8 mouse cellular contexts compared by ENCODE assay signal in the genomic region with DNA sequence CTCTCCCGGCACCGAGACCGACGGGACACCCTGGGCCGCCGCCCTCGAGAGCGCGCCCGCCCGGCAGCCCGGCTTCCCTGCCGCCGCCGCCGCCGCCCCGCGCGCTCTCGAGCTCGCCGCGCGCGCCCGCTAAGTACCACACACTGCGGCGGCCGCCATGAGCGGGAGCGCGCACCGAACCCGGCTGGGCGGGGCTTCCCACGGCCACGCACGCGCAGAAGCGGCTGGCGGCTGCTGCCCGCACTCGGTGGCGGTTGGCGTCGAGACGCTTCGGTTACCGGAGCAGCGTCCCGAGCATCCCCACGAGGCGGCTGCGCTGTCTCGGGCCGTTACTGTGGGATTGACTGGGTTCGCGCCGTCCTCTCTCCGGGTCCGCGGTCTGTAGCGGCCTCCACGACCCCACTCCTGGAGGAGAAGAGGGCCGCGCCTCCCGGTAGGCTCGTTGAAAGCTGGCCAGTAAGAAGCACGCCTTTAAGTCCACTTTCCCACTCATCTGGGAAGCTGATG. TPM values are rescaled to one million over a fixed set of nuclear protein-coding genes. Genes with fewer than 3 reads are reported as not detected.
DNase-seq lines count a peak whose midpoint lies in the region; ATAC-seq and TF ChIP-seq lines count a peak whose summit lies in the region.

No protein-coding gene starts in this region.

- TF ChIP-seq POLR2A in lung, adult 2 months (IDR thresholded peaks at IDR 0.05; ENCODE audit: borderline replicate concordance, extremely low read depth, low read depth, low read length), result no peak; the same call in 1 of the 2 replicates

- intact Hi-C loops in heart, postnatal 36 days (cut with DNase I), result loop anchor here (2.0 to 10.0 kb wide), 3 partner anchors 41 to 1191 kb away; a partner anchor contains a TSS

- H3K4me3 ChIP-seq in ES-E14 (ENCODE audit: insufficient read depth in 1 of 2, low read depth in 1 of 2, low read length in 2 of 2, poor library complexity in 1 of 2, severe bottlenecking in 1 of 2), result peak overlapping the region; percentile 98 to 100
- H3K4me3 ChIP-seq in forebrain, embryonic 16.5 days (replicated peaks; ENCODE audit: low read length), result peak overlapping the region; percentile 91
- peak overlapping the region; percentile 92 for H3K4me3 ChIP-seq in layer of hippocampus, adult 2 months
- peak overlapping the region; percentile 97 for H3K4me3 ChIP-seq in lung, adult 2 months (replicated peaks; ENCODE audit: extremely low read depth, low read depth, low read length)
- H3K4me3 ChIP-seq in neural tube, embryonic 15.5 days (replicated peaks), result peak overlapping the region; percentile 59

- peak; percentile 24; the same call in 1 of the 2 replicates for TF ChIP-seq CTCF in layer of hippocampus, adult 2 months (conservative IDR thresholded peaks at IDR 0.05)
- no peak for TF ChIP-seq CTCF in lung, adult 2 months (IDR thresholded peaks at IDR 0.05; ENCODE audit: insufficient read depth, low read length)

- no peaks in the 10 kb centered on the region for H3K36me3 ChIP-seq in ES-E14 (ENCODE audit: control insufficient read depth, insufficient read depth, low read length, poor library complexity, severe bottlenecking)
- no peaks in the 10 kb centered on the region for H3K36me3 ChIP-seq in forebrain, embryonic 16.5 days (ENCODE audit: control insufficient read depth, insufficient read depth)
- no peaks in the 10 kb centered on the region for H3K36me3 ChIP-seq in neural tube, embryonic 15.5 days

- H3K9ac ChIP-seq in ES-E14 (ENCODE audit: insufficient read depth, low read depth, low read length, poor library complexity, severe bottlenecking), result peak overlapping the region; percentile 99
- H3K9ac ChIP-seq in forebrain, embryonic 16.5 days (replicated peaks; ENCODE audit: low read depth, low read length), result peak overlapping the region; percentile 99
- peak overlapping the region; percentile 97 for H3K9ac ChIP-seq in neural tube, embryonic 15.5 days (replicated peaks)

- peaks cover 0 to 3% of the 10 kb centered on the region in 2 experiments; a peak in 2 of 4 replicates for H3K4me1 ChIP-seq in ES-E14 (ENCODE audit: control insufficient read depth in 2 of 2, insufficient read depth in 2 of 2, low read length in 2 of 2, poor library complexity in 1 of 2)
- H3K4me1 ChIP-seq in forebrain, embryonic 16.5 days (replicated peaks; ENCODE audit: control insufficient read depth, insufficient read depth, low read length), result peaks cover 33% of the 10 kb centered on the region
- peaks cover 17% of the 10 kb centered on the region for H3K4me1 ChIP-seq in lung, adult 2 months (ENCODE audit: control insufficient read depth, insufficient read depth, low read length)
- peaks cover 40% of the 10 kb centered on the region for H3K4me1 ChIP-seq in neural tube, embryonic 15.5 days

- peak overlapping the region; percentile 84 for H3K4me2 ChIP-seq in forebrain, embryonic 16.5 days (ENCODE audit: low read length)
- H3K4me2 ChIP-seq in neural tube, embryonic 15.5 days, result peak overlapping the region; percentile 70

- H3K27ac ChIP-seq in ES-E14 (ENCODE audit: insufficient read depth, low read depth, low read length, poor library complexity, severe bottlenecking), result peak overlapping the region; percentile 77
- H3K27ac ChIP-seq in forebrain, embryonic 16.5 days (ENCODE audit: low read length), result peak overlapping the region; percentile 96
- peak overlapping the region; percentile 99 for H3K27ac ChIP-seq in layer of hippocampus, adult 2 months
- peak overlapping the region; percentile 96 for H3K27ac ChIP-seq in neural tube, embryonic 15.5 days (replicated peaks)

- no peaks in the 10 kb centered on the region for H3K9me3 ChIP-seq in ES-E14 (ENCODE audit: control insufficient read depth, insufficient read depth, low read depth, low read length)
- no peaks in the 10 kb centered on the region for H3K9me3 ChIP-seq in forebrain, embryonic 16.5 days (ENCODE audit: control insufficient read depth, low read length)
- H3K9me3 ChIP-seq in neural tube, embryonic 15.5 days (replicated peaks), result no peaks in the 10 kb centered on the region

- peak; percentile 86 for ATAC-seq in forebrain, embryonic 16.5 days
- peak; percentile 90 for ATAC-seq in neural tube, embryonic 15.5 days (ENCODE audit: low FRiP score)

- DNase-seq in ES-E14 (ENCODE audit: low read depth, low spot score), result no peak
- DNase-seq in cerebellum, adult 11-12 months, result peak; percentile 94
- peak; percentile 98 to 99 for DNase-seq in heart, postnatal 36 days
- peak; percentile 93 to 96 for DNase-seq in layer of hippocampus, adult 2 months (ENCODE audit: low spot score in 2 of 2)
- peak; percentile 96 for DNase-seq in lung, adult 2 months
- DNase-seq in testis, postnatal 10 days (ENCODE audit: low spot score), result peak; percentile 98

- in situ Hi-C loops in ES-E14 (cut with MboI; ENCODE audit: low sequenced_read_pairs in 2 of 2, unreplicated experiment in 2 of 2), result no loop called here

- 0% methylated on average over 43 of the region's 70 CpGs for WGBS in forebrain, embryonic 16.5 days
- 0% methylated on average over 57 of the region's 70 CpGs for WGBS in lung, adult 2 months
- WGBS in neural tube, embryonic 15.5 days, result under 1% methylated on average over 51 of the region's 70 CpGs

- H3K27me3 ChIP-seq in forebrain, embryonic 16.5 days (replicated peaks; ENCODE audit: control insufficient read depth, insufficient read depth, low read length), result no peaks in the 10 kb centered on the region
- H3K27me3 ChIP-seq in neural tube, embryonic 15.5 days (replicated peaks), result no peaks in the 10 kb centered on the region

TF ChIP-seq in ES-E14, 5 proteins besides CTCF, POLR2A, EP300 and RAD21:
- TF ChIP-seq CHD2 (IDR thresholded peaks at IDR 0.05; ENCODE audit: low read depth, low read length) (no peak), HCFC1 (IDR thresholded peaks at IDR 0.05; ENCODE audit: borderline replicate concordance, insufficient read depth, low read length) (no peak), MAFK (IDR thresholded peaks at IDR 0.05; ENCODE audit: insufficient read depth, low read depth, low read length) (no peak), ZNF384 (IDR thresholded peaks at IDR 0.05; ENCODE audit: low read depth, low read length) (no peak), ZC3H11A (IDR thresholded peaks at IDR 0.05; ENCODE audit: borderline replicate concordance, low read depth, low read length) (no peak)

RNA-seq across cellular contexts. Expression of a gene that starts 0.3 kb away (rescaled TPM):
- total RNA-seq in ES-E14 (2012; rRNA removed), result 13.5 and 15.7 TPM in 2 replicates
- polyA plus RNA-seq in forebrain, embryonic 16.5 days (2015; fragmentation: Nextera tagmentation; extraction: Ambion mirVana), result 94.9 and 119 TPM in 2 replicates
- total RNA-seq in heart, postnatal 36 days (2021), result 10 to 100 TPM; 16.1 to 17.7 TPM
- total RNA-seq in layer of hippocampus, adult 2 months (2021), result 10 to 100 TPM; 31.8 to 35.8 TPM
- 21.3 and 27.5 TPM in 2 replicates for polyA plus RNA-seq in lung, adult 2 months (2012; rRNA removed)
- 62.9 and 67.9 TPM in 2 replicates for polyA plus RNA-seq in neural tube, embryonic 15.5 days (2015; fragmentation: Nextera tagmentation; extraction: Ambion mirVana)

RNA-seq across cellular contexts. Expression of a gene that starts 0.5 kb away (rescaled TPM):
- total RNA-seq in ES-E14 (2012; rRNA removed), result 0.54 and 1.3 TPM in 2 replicates
- 6.8 and 8.7 TPM in 2 replicates for polyA plus RNA-seq in forebrain, embryonic 16.5 days (2015; fragmentation: Nextera tagmentation; extraction: Ambion mirVana)
- total RNA-seq in heart, postnatal 36 days (2021), result 1 to 10 TPM; 3.5 to 3.8 TPM
- total RNA-seq in layer of hippocampus, adult 2 months (2021), result 1 to 10 TPM; 2.5 to 3.2 TPM
- 3.9 and 5.4 TPM in 2 replicates for polyA plus RNA-seq in lung, adult 2 months (2012; rRNA removed)
- polyA plus RNA-seq in neural tube, embryonic 15.5 days (2015; fragmentation: Nextera tagmentation; extraction: Ambion mirVana), result 5.5 and 5.9 TPM in 2 replicates
